Mouse (Mus musculus): Measurements from ENCODE around the gene Mfap2. TPM values are rescaled to one million over a fixed set of nuclear protein-coding genes. Genes with fewer than 3 reads are reported as not detected.
A peak's percentile ranks its signal among the peaks of the same experiment; 100 is the strongest.

The Mfap2 gene
- polyA plus RNA-seq, 1 experiment from 2014 or later, result 248 TPM

- H3K27ac ChIP-seq (replicated peaks), result no peak overlapping the region; the same call in 1 of the 2 replicates
- H3K4me2 ChIP-seq, result no peak overlapping the region
- no peak overlapping the region for H3K4me3 ChIP-seq
- no peaks in the 10 kb centered on the region for H3K9me3 ChIP-seq
- H3K36me3 ChIP-seq, result peaks cover 62% of the 10 kb centered on the region
- WGBS, result 76% methylated on average over 20 of the region's 20 CpGs
- peaks cover 40% of the 10 kb centered on the region for H3K4me1 ChIP-seq (replicated peaks)
- H3K9ac ChIP-seq, result peak overlapping the region; percentile 19; the same call in 1 of the 2 replicates
- H3K27me3 ChIP-seq, result no peaks in the 10 kb centered on the region
- ATAC-seq (ENCODE audit: low read depth), result no peak
These were observed 18.0 kb upstream of the Mfap2 start for GRCm38 (mm10) chr4:140992215-140992614.

- H3K9me3 ChIP-seq, result no peaks in the 10 kb centered on the region
These were observed 16.4 kb upstream of the Mfap2 start for GRCm38 (mm10) chr4:140993846-140994245.

GRCm38 (mm10) chr4:140995811-140996210 lies 14.4 kb upstream of the Mfap2 start:
- H3K36me3 ChIP-seq, result peaks cover 89% of the 10 kb centered on the region
- no peaks in the 10 kb centered on the region for H3K9me3 ChIP-seq
- 88% methylated on average over 8 of the region's 8 CpGs for WGBS
- H3K9ac ChIP-seq, result no peak overlapping the region
- no peak overlapping the region for H3K4me3 ChIP-seq
- no peak overlapping the region for H3K4me2 ChIP-seq
- no peaks in the 10 kb centered on the region for H3K27me3 ChIP-seq
- H3K27ac ChIP-seq (replicated peaks), result no peak overlapping the region
- no peak for ATAC-seq (ENCODE audit: low read depth)
- peaks cover 9% of the 10 kb centered on the region for H3K4me1 ChIP-seq (replicated peaks)

More at GRCm38 (mm10) chr4:140993846-140994245, 16.4 kb upstream of the Mfap2 start:
- H3K4me2 ChIP-seq, result no peak overlapping the region
- no peak for ATAC-seq (ENCODE audit: low read depth)
- H3K27me3 ChIP-seq, result no peaks in the 10 kb centered on the region
- H3K4me3 ChIP-seq, result no peak overlapping the region
- 95% methylated on average over 8 of the region's 8 CpGs for WGBS
- peaks cover 24% of the 10 kb centered on the region for H3K4me1 ChIP-seq (replicated peaks)
- peaks cover 76% of the 10 kb centered on the region for H3K36me3 ChIP-seq
- no peak overlapping the region for H3K9ac ChIP-seq
- H3K27ac ChIP-seq (replicated peaks), result no peak overlapping the region

DNA sequence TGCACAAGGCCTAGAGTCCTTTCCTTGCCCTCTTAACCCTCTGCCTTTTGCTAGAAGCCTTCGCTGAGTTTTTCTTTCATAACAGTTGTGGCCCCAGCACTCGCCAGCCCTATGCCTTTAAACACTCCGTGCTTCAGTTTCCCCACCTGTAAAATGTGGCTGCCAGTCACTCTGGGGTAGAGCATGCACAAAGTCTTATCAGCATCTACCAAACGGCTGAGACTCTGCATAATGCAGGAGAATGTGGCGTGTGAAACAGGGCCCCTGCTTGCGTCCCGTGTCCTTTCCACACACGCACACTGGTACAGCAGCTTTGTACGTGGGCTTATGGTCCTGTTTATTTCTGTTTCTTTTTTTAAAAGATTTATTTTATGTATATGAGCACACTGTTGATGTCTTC lies 13.4 kb upstream of the Mfap2 start:
- Histone ChIP-seq H3K36me3 (peaks cover 98% of the 10 kb centered on the region), H3K4me2 (no peak overlapping the region), H3K4me1 (replicated peaks) (peaks cover 3% of the 10 kb centered on the region), H3K9ac (no peak overlapping the region), H3K27me3 (no peaks in the 10 kb centered on the region), H3K9me3 (no peaks in the 10 kb centered on the region), H3K27ac (replicated peaks) (no peak overlapping the region), H3K4me3 (no peak overlapping the region)
- no peak for ATAC-seq (ENCODE audit: low read depth)
- 93% methylated on average over 9 of the region's 9 CpGs for WGBS

DNA sequence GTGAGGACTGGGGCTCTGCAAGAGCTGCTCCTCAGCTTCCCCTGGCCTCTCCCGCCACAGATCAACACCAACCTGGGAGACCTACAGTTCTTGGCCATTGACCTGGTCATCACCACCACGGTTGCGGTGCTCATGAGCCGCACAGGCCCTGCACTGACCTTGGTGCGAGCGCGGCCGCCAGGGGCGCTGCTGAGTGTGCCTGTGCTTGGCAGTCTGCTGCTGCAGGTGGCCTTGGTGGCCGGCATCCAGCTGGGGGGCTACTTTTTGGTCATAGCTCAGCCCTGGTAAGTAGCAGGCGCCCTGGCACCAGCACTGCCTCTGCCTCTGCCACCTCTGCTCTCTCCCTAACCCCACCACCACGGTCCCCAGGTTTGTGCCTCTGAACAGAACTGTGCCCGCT lies 4.2 kb upstream of the Mfap2 start:
- H3K9me3 ChIP-seq, result no peaks in the 10 kb centered on the region
- no peak overlapping the region for H3K9ac ChIP-seq
- H3K4me1 ChIP-seq (replicated peaks), result peaks cover 10% of the 10 kb centered on the region
- H3K36me3 ChIP-seq, result peaks cover 77% of the 10 kb centered on the region
- no peak overlapping the region for H3K27ac ChIP-seq (replicated peaks)
- 84% methylated on average over 13 of the region's 13 CpGs for WGBS
- H3K27me3 ChIP-seq, result no peaks in the 10 kb centered on the region
- no peak for ATAC-seq (ENCODE audit: low read depth)
- H3K4me3 ChIP-seq, result no peak overlapping the region
- H3K4me2 ChIP-seq, result no peak overlapping the region

DNA sequence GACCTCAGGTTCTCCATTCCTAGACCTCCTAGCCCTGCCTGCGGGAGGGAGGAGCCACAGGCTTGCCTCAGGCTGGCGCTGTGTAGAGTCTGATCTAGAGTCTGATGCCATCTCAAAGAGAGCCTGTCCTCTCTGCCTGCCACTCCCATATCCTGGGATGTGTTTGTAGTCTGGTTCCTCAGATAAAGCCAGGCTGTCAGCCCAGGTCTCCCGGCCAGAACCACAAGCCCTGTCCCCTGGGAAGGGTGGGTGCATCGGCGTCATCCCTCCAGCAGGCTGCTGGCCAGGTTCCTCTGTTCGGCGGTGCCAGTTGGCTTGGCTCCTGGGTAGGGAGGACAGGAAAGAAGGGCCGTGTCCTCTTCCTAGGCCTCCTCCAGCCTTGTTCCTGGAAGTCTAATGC lies 2.2 kb upstream of the Mfap2 start:
- H3K27ac ChIP-seq (replicated peaks), result no peak overlapping the region
- ATAC-seq (ENCODE audit: low read depth), result no peak
- H3K27me3 ChIP-seq, result no peaks in the 10 kb centered on the region
- no peak overlapping the region for H3K4me3 ChIP-seq
- no peaks in the 10 kb centered on the region for H3K9me3 ChIP-seq
- H3K36me3 ChIP-seq, result peaks cover 62% of the 10 kb centered on the region
- H3K4me2 ChIP-seq, result no peak overlapping the region
- no peak overlapping the region for H3K9ac ChIP-seq
- peaks cover 30% of the 10 kb centered on the region for H3K4me1 ChIP-seq (replicated peaks)
- 91% methylated on average over 8 of the region's 8 CpGs for WGBS

DNA sequence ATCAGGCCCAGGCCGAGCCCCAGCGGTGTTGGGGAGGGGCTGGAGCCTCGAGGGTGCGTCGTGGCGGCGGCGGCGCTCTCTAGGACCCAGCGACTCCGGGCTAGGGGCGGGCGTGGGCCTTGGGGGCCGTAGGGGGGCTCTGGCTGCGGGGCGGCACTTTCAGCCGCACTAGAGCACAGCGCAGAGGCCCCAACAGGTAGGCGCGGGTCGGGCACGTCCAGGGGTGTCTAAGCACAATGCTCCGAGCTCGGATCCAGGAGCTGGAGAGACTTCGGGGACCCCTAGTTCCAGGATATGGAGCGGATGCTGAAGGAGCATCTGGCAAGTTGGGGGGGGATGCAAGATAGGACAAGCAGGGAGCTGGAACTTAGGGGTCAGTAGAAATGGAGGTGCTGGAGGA lies 308 bp downstream of the Mfap2 start:
- peak overlapping the region; percentile 85 for H3K4me2 ChIP-seq
- peaks cover 41% of the 10 kb centered on the region for H3K4me1 ChIP-seq (replicated peaks)
- WGBS, result 1% methylated on average over 26 of the region's 26 CpGs
- H3K36me3 ChIP-seq, result peaks cover 62% of the 10 kb centered on the region
- H3K27ac ChIP-seq (replicated peaks), result peak overlapping the region; percentile 85
- peak overlapping the region; percentile 74 for H3K4me3 ChIP-seq
- ATAC-seq (ENCODE audit: low read depth), result peak; percentile 84
- peak overlapping the region; percentile 90 for H3K9ac ChIP-seq
- H3K9me3 ChIP-seq, result no peaks in the 10 kb centered on the region
- no peaks in the 10 kb centered on the region for H3K27me3 ChIP-seq

GRCm38 (mm10) chr4:141010941-141011429 lies 767 bp downstream of the Mfap2 start:
- H3K9ac ChIP-seq, result peak overlapping the region; percentile 90
- H3K4me2 ChIP-seq, result peak overlapping the region; percentile 85
- ATAC-seq (ENCODE audit: low read depth), result peak; percentile 54
- H3K36me3 ChIP-seq, result peaks cover 62% of the 10 kb centered on the region
- H3K9me3 ChIP-seq, result no peaks in the 10 kb centered on the region
- H3K27ac ChIP-seq (replicated peaks), result peak overlapping the region; percentile 85
- WGBS, result under 1% methylated on average over 17 of the region's 17 CpGs
- H3K4me3 ChIP-seq, result peak overlapping the region; percentile 74
- H3K27me3 ChIP-seq, result no peaks in the 10 kb centered on the region
- H3K4me1 ChIP-seq (replicated peaks), result peaks cover 43% of the 10 kb centered on the region

- Histone ChIP-seq H3K27me3 (no peaks in the 10 kb centered on the region), H3K27ac (replicated peaks) (peak overlapping the region; percentile 85), H3K36me3 (peaks cover 62% of the 10 kb centered on the region), H3K9me3 (no peaks in the 10 kb centered on the region), H3K4me1 (replicated peaks) (peaks cover 46% of the 10 kb centered on the region), H3K9ac (peak overlapping the region; percentile 90), H3K4me2 (peak overlapping the region; percentile 85), H3K4me3 (peak overlapping the region; percentile 74)
- 52% methylated on average over 14 of the region's 14 CpGs for WGBS
- ATAC-seq (ENCODE audit: low read depth), result 0 out of 2 replicates have a peak, but pooled peaks have one; percentile 13
These were observed 1.5 kb downstream of the Mfap2 start for GRCm38 (mm10) chr4:141011556-141012328.

- H3K27ac ChIP-seq (replicated peaks), result peak overlapping the region; percentile 85
These were observed 2.3 kb downstream of the Mfap2 start for GRCm38 (mm10) chr4:141012558-141012957.

DNA sequence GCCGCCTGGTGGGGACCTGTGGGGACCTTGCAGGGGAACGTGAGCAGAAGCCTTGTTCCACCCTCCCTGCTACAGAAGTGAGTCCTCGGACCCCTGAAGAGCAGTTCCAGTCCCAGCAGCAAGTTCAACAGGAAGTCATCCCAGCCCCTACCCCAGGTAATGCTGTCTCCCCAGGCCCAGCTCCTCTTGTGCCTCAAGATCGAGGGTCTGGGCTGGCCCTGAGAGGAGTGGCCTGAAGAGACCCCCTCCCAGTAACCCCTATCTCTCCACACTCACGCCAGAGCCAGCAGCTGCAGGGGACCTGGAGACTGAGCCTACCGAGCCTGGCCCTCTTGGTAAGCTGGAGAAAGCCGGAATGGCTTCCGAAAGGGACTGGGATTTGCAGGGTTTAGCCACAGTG lies 3.9 kb downstream of the Mfap2 start:
- no peak for ATAC-seq (ENCODE audit: low read depth)
- no peaks in the 10 kb centered on the region for H3K9me3 ChIP-seq
- no peaks in the 10 kb centered on the region for H3K27me3 ChIP-seq
- no peak overlapping the region for H3K27ac ChIP-seq (replicated peaks)
- H3K4me2 ChIP-seq, result no peak overlapping the region
- H3K4me3 ChIP-seq, result no peak overlapping the region
- peaks cover 65% of the 10 kb centered on the region for H3K4me1 ChIP-seq (replicated peaks)
- peaks cover 56% of the 10 kb centered on the region for H3K36me3 ChIP-seq
- H3K9ac ChIP-seq, result peak overlapping the region; percentile 12; the same call in 1 of the 2 replicates
- 82% methylated on average over 8 of the region's 8 CpGs for WGBS

More at GRCm38 (mm10) chr4:141012558-141012957, 2.3 kb downstream of the Mfap2 start:
- peak overlapping the region; percentile 85 for H3K4me2 ChIP-seq
- WGBS, result 52% methylated on average over 8 of the region's 10 CpGs
- 0 out of 2 replicates have a peak overlapping the region, but pooled peaks have one; percentile 74 for H3K4me3 ChIP-seq
- ATAC-seq (ENCODE audit: low read depth), result no peak
- no peaks in the 10 kb centered on the region for H3K9me3 ChIP-seq
- peaks cover 52% of the 10 kb centered on the region for H3K4me1 ChIP-seq (replicated peaks)
- no peaks in the 10 kb centered on the region for H3K27me3 ChIP-seq
- H3K36me3 ChIP-seq, result peaks cover 64% of the 10 kb centered on the region
- peak overlapping the region; percentile 90 for H3K9ac ChIP-seq

DNA sequence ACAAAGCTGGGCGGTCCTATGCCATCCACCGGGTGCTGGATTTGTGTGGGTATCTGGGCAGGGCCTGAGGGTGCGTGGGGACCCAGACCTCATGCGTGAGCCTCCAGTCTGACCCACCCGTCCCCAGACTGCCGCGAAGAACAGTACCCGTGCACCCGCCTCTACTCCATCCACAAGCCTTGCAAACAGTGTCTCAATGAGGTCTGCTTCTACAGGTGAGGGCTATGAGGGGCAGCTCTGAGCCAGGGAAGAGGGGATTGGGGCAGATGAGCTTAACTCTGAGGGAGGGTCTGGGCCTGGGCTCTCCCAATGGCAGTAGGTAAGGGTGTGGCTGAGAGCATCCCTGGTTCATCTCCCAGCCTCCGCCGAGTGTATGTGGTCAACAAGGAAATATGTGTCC lies 4.6 kb downstream of the Mfap2 start:
- Histone ChIP-seq H3K4me1 (replicated peaks) (peaks cover 72% of the 10 kb centered on the region), H3K36me3 (peaks cover 63% of the 10 kb centered on the region), H3K9ac (no peak overlapping the region), H3K4me2 (no peak overlapping the region), H3K4me3 (no peak overlapping the region), H3K27me3 (no peaks in the 10 kb centered on the region), H3K9me3 (no peaks in the 10 kb centered on the region), H3K27ac (replicated peaks) (no peak overlapping the region)
- ATAC-seq (ENCODE audit: low read depth), result no peak
- 91% methylated on average over 11 of the region's 11 CpGs for WGBS
